ENCODE assay signal across 17 mouse cellular contexts in the genomic region with DNA sequence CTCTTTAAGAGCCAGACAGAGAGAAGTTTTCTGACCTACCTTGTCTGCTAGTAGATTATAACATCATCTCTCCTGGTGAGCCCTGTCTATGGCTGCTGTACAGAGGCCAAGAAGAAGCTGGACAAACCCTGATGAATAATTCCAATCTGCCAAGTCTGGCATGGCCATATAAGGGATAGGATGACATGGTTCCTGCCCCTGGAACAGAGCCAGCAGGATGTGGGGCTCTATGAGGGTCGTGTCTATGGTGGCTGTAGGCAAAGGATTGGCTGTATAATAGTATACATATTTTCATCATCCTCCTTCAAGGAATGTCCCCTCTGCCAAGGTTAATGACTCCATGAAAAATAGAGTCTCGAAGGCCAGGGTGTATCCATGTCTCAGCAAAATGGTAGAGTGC.
"Had no signal": no experiment of that assay in that cellular context is flagged by ENCODE, and none has a peak within 500 bp of the region (broad histone marks: within the 10 kb centered on the region; RNA-seq: fewer than 3 reads in every experiment).

No protein-coding gene starts in this region.

- H3K4me1 ChIP-seq: liver, embryonic 13.5 days; liver, embryonic 15.5 days; megakaryocyte, embryonic 14.5 days; midbrain, embryonic 12.5 days; neural tube, embryonic 12.5 days; stomach, embryonic 15.5 days had no signal

- H3K4me2 ChIP-seq: liver, embryonic 13.5 days; liver, embryonic 15.5 days; midbrain, embryonic 12.5 days; neural tube, embryonic 12.5 days; stomach, embryonic 15.5 days had no signal

- H3K9me3 ChIP-seq: liver, embryonic 15.5 days; midbrain, embryonic 12.5 days; neural tube, embryonic 12.5 days; stomach, embryonic 15.5 days had no signal

- H3K27ac ChIP-seq: liver, embryonic 13.5 days; liver, embryonic 15.5 days; macrophage; midbrain, embryonic 12.5 days; neural tube, embryonic 12.5 days; stomach, embryonic 15.5 days; stomach, postnatal 0 days had no signal

- H3K9ac ChIP-seq: liver, embryonic 13.5 days; liver, embryonic 15.5 days; liver, postnatal 0 days; midbrain, embryonic 12.5 days; neural tube, embryonic 12.5 days; stomach, embryonic 15.5 days had no signal

- H3K27me3 ChIP-seq: liver, embryonic 13.5 days; liver, embryonic 15.5 days; megakaryocyte, embryonic 14.5 days; midbrain, embryonic 12.5 days; neural tube, embryonic 12.5 days; stomach, embryonic 15.5 days had no signal

- ATAC-seq: liver, postnatal 0 days; midbrain, embryonic 16.5 days had no signal

- DNase-seq: liver, embryonic 13.5 days; liver, postnatal 0 days; lung, adult 2 months; lung, postnatal 10 days; midbrain, embryonic 14.5 days; right cerebral cortex, postnatal 14 days; thymus, adult 2 months; thymus, postnatal 25 days; thymus, postnatal 4 days had no signal

- H3K36me3 ChIP-seq: liver, embryonic 13.5 days; liver, embryonic 15.5 days; midbrain, embryonic 12.5 days; neural tube, embryonic 12.5 days; stomach, embryonic 15.5 days had no signal

- H3K4me3 ChIP-seq: liver, embryonic 13.5 days; liver, embryonic 15.5 days; megakaryocyte, embryonic 14.5 days; midbrain, embryonic 12.5 days; neural tube, embryonic 12.5 days; stomach, embryonic 15.5 days had no signal
